Mouse (Mus musculus) testis, adult 2 months (tissue): ENCODE measurements at regions not wholly inside any gene's neighbourhood (a gene's known extent, or its start where the extent isn't known, plus 50 kb on each side); places are given as distances from the start of the nearest gene placed in this dataset.

ENCODE experiments used
- CTCF ChIP-seq: fragments of 200-500 bp; IDR thresholded peaks from 2 replicates; pipeline ENCODE4 v1.5.1; 2012; ENCODE audit warnings: low read depth, mild to moderate bottlenecking, inconsistent platforms, low read length, moderate library complexity; ENCODE audit not compliant: control insufficient read depth, insufficient read depth, insufficient replicate concordance
- POLR2A ChIP-seq: fragments of 200-500 bp; IDR thresholded peaks from 2 replicates; pipeline ENCODE4 v1.6.1; 2012; ENCODE audit warnings: low read depth, mild to moderate bottlenecking, inconsistent platforms, low read length, moderate library complexity; ENCODE audit not compliant: control insufficient read depth

GRCm38 (mm10) chr4:106142741-106143140 lies 173.3 kb upstream of the Usp24 start:
- no peak for TF ChIP-seq CTCF
- no peak for TF ChIP-seq POLR2A
